Mouse (Mus musculus): ENCODE measurements around the gene Sec16b. TPM values are rescaled to one million over a fixed set of nuclear protein-coding genes. Genes with fewer than 3 reads are reported as not detected.

Sec16b gene
- total RNA-seq, 2 experiments from 2014 or later: 0.56 to 1.1 TPM

- no peak for DNase-seq
Observed at GRCm38 (mm10) chr1:157513559-157513958, 7.0 kb downstream of the Sec16b start.

- DNase-seq: no peak
Observed at GRCm38 (mm10) chr1:157514298-157514697, 7.8 kb downstream of the Sec16b start.

GRCm38 (mm10) chr1:157516838-157517808 lies 10.6 kb downstream of the Sec16b start:
- DNase-seq: no peak

GRCm38 (mm10) chr1:157518111-157518523 lies 11.6 kb downstream of the Sec16b start:
- DNase-seq: peak; percentile 42 to 43

DNA sequence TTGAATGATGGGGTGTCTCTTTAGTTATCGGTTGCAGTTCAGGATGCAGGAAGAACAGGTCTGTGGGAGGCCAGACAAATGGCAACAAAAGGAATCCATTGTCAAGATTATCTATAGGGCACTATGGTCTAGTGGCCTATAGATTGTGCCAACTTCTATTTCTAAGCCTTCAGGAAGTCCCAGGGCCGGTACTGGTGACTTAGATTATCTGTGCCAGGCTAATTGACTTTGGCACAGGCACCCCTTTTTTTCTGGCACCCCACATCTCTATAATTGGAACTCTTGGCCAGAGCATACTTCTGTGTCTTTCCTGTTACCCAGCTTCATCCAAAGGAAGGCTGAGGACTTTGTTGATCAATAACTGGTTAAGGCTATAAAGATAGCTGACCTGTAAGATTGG lies 12.9 kb downstream of the Sec16b start:
- no peak for DNase-seq

DNA sequence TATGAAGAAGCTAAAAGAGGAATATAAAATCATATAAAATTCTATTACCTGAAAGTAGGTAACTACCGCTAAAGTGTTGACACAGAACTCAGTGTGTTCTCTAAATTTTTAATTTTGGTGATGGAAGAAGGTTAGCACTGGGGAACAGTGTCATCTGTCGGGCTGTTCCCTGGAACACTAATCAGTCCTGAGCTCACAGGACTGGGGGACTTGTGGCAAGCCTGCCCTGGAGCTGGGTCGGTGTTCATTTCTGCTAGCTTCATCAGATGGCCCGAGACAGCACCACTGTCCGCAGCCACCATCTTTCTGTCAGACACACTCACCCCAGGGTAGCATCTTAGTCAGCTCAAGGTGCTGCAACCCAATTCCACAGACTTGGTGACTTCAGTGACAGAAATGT lies 15.8 kb downstream of the Sec16b start:
- DNase-seq: no peak

DNA sequence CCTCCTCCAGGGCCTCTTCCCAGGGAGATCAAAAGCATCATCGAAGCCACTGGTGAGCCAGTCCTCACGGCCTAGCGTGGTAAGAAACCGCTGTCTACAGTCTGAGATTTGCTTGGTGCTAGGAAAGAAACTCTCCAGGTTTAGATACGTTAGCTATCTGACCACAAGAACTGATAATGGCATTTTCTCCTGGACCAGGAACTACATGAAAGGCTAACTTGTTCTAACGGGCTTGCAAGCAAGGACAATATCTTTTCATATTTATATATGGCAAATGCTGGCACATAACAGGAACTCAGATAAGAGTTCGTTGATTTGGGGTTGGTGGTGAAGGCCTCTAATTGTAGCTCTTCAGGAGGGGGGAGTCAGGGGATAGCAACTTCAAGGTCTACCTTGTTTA lies 18.2 kb downstream of the Sec16b start:
- no peak for DNase-seq

DNA sequence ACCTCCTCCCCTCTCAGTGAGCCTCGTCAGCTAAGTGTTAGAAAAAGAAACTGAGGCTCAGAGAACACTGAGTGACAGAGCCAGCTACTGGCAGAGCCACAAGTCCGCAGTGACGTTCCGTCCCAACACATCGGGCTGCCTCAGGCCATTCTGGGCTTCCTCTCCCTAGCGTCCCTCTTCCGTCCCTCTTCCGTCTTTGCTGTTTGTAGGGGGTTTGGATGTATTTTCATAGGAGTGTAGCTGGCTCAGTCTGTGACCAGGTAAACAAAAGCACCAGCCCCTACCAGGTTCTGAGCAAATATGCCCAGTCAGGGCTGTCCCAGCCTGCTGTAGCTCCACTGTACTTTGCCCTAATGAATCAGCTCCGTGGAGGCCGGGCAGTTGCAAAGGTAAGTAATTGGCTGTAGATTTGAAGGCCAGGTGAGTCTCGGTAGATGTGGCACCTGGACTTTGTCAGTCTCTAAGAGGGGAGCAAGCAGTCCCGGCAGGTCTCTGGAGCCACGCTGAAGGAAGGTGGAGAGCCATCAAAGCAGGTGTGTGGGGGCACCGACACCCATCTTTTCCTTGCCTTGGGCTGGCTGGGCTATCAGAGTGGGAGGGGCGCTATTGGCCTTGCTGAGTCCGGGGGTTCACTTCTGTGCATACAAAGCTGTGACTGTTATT lies 19.3 kb downstream of the Sec16b start:
- DNase-seq: no peak

DNA sequence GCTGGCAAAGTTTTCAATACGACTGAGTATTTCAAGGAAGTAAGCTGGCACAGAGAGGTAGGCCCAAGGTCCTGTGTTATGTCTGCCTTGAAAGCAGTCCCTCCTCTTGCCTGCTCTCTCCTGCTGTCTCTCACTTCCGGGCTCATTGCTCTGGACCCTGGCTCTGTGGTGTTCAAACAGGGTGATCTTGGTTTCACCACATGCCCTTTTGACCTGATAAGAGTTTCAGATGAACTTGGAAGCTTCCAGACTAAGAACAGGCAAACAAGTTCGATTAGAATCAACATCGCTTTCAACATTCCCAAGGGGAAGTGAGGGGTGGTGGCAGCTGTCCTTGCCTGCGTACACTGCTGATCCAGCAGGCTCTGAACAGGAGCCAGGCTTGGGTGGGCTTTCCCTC lies 20.1 kb downstream of the Sec16b start:
- DNase-seq: no peak

DNA sequence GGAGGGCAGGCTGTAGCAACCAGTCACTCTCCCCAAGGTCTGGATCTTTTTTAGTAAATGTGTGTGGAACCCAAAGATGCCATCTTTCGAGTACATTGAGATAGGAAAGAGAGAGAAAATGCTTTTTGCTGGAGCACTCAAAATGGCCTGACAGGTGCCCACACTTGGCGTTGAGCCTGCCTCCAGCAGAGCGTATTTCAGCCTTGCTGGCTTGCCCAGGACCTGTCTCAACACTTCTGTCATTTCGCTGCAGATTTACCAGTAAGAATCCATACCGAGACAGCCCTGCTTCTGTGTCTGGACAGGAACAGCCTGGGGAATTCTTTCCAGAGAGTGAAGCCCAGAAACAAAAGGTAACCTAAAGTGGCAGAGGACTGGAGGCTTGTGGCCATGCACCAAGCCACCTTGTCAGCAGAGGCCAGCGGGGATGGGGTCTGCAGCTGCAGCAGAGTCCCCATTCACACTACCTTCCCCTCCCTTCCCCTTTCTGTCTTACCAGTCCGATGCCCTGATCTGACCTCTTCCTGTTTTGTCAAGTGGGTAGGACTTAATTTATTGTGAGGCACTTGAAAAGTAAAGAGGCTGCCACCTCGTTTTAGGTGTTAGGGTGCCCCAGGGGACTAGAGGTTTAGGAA lies 26.4 kb downstream of the Sec16b start:
- no peak for DNase-seq

DNA sequence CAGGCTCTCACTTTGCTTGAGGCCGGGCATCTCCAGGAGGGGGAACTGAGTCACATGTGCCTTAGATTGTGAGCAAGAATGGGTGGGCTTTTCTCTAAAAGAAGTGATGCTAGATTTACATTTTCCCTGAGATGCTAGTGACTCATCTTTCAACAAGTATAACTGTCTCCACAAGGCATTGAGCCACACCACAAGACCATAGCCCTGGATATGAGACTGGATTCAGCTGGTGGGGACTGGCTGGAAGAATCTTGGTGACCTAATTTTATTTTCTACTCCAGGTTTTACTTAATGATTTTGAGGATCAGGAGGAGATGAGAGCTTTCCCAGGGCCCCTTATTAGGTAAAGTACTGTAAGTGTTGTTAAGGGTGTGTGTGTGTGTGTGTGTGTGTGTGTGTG lies 29.0 kb downstream of the Sec16b start:
- DNase-seq: no peak

GRCm38 (mm10) chr1:157536471-157536870 lies 29.9 kb downstream of the Sec16b start:
- peak; percentile 25 to 51 for DNase-seq

- peak; percentile 38 to 51 for DNase-seq
Observed at GRCm38 (mm10) chr1:157537636-157538035, 31.1 kb downstream of the Sec16b start.

DNA sequence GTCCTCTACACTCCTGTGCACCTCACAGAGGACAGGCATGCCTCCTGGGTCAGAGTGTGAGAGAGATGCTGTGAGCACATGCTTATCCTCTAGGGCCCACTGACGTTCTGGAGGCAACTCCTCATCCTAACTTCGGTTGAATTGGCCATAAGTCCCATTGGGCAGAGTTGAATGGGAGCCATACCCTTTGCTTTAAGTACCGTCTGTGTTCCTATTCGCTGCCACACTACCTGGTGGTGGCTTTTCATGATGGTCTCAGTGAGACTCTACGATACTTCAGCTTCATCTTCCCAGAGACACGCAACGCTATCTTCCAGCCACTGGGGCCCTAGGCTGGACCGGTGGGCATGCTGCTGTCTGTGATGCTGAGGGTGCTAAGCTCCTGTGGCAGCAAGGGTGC lies 38.5 kb downstream of the Sec16b start:
- no peak for DNase-seq

- no peak for DNase-seq
Observed at GRCm38 (mm10) chr1:157547658-157548057, 41.1 kb downstream of the Sec16b start.

- no peak for DNase-seq
Observed at GRCm38 (mm10) chr1:157549721-157550120, 43.2 kb downstream of the Sec16b start.

- peak; percentile 50 to 74 for DNase-seq
Observed at GRCm38 (mm10) chr1:157552749-157553451, 46.4 kb downstream of the Sec16b start.

GRCm38 (mm10) chr1:157554163-157554562 lies 47.6 kb downstream of the Sec16b start:
- no peak for DNase-seq

- DNase-seq: no peak
Observed at GRCm38 (mm10) chr1:157554686-157555530, 48.4 kb downstream of the Sec16b start.

GRCm38 (mm10) chr1:157555738-157556137 lies 49.2 kb downstream of the Sec16b start:
- DNase-seq: no peak

GRCm38 (mm10) chr1:157556439-157556838 lies 49.9 kb downstream of the Sec16b start:
- DNase-seq: no peak

Data from adrenal gland, postnatal 36 days (tissue).